Mouse (Mus musculus) frontal cortex, adult 2 months (tissue): Measurements from ENCODE around the gene Ets2. TPM values are rescaled to one million over a fixed set of nuclear protein-coding genes. Genes with fewer than 3 reads are reported as not detected.

Experiments
- DNase-seq, 2 experiments: peaks; one replicate each; pipeline ENCODE4 v3.0.0; 2022; ENCODE audit warnings: low spot score in 1 of 2; ENCODE audit errors: extremely low spot score in 1 of 2
- polyA plus RNA-seq: library from polyadenylated mRNA; depleted of rRNA; stranded (reverse); fragments of >200 nt; gene quantifications from 2 replicates; pipeline ENCODE4 v1.2.3, GENCODE M21; 2012; rRNA removed

Gene Ets2
- 27.1 and 30.2 TPM in 2 replicates for polyA plus RNA-seq

- peak; percentile 79 to 94 for DNase-seq
Observed at GRCm38 (mm10) chr16:95701802-95702561, at the start of gene Ets2. Ets2 (plus strand) TSS chr16:95702075.

DNA sequence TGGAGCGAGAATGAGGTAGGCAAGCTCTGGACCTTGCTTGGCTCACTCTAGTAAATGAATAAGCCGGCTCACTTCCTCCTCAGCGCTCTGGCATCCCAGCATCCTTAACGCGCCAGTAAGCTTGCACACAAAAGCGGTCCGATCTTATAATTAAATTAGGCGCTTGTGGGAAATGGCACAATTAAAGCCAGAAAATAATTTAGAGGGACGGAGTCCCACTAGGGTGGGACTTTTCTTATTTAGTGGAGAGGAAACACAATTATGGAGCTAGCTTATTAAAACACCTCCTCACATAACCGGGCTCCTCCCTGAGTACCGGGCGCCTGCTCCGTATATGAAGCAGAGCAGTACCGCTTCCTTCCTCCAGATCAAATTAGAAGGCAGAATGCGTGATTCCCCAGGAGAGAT is 47.7 kb upstream of the Ets2 start:
- DNase-seq: peak in 1 of 2 experiments; percentile 36

GRCm38 (mm10) chr16:95656535-95656934 is 45.3 kb upstream of the Ets2 start:
- no peak for DNase-seq

- DNase-seq: no peak
Observed at GRCm38 (mm10) chr16:95657187-95657586, 44.7 kb upstream of the Ets2 start.

GRCm38 (mm10) chr16:95657756-95658155 is 44.1 kb upstream of the Ets2 start:
- no peak for DNase-seq

DNA sequence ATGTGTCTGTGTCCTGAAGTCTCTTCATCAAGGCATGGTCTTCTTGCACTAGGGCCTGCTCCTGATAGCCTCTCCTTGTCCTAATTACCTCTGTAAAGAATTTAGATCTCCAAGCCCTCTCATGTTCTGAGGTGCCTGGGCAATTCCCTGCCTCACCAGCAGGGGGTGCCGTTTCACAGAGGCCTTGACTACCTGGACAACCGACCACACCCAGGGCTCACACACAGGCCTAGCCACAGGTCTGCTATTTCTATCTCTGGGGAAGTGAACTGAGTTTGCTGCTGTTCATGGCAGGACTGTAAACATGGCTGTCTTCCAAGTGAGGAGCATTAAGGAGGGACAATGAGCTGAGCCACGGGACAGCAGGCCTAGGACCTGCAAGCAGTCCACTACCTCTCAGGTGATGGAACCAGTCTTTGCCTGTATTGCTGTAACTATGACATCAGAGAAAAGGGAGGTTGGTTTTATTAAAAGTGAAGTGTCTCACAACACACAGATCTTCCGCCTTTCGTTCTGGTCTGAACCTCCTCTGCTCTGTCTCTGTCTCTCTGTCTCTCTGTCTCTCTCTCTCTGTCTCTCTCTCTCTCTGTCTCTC is 42.9 kb upstream of the Ets2 start:
- DNase-seq: peak in 1 of 2 experiments; percentile 49

DNA sequence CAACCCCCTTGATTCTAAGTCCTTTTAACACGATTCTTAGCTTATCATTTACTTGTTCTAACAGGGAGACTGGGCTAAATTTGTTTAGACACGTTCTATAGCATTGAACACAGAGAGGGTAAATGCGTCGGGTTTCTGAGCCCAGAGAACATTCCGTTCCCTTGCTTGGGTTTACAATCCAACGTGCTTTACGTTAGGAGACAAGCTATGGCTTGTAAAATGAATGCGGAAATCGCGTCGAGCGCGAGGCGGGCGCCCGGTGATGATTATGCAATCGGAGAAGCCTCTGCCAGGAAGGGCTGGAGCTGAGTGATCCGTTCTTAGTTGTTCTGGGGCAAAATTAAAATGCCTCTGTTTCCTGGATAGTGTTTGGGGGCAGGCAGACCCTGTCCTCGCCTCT is 42.4 kb upstream of the Ets2 start:
- peak in 1 of 2 experiments; percentile 18 for DNase-seq

DNA sequence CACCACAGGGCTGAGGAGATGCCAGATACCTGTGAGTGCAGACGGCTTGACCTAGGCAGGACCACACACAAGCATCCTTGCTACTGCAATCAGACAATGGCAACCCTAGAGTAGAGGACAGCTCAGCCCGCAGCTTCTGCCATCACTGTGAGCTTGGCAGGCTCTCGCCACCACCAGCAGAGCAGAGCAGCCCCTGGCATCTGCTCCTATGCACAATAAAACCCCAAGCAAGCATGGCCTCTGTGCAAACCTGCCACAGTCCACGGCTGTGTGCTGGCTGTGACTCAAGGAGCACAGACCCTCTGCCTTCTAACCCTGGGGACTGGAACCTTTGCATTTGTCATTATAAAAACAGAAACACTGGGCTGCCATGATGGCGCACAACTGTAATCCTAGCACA is 41.0 kb upstream of the Ets2 start:
- no peak for DNase-seq

GRCm38 (mm10) chr16:95665472-95666131 is 36.3 kb upstream of the Ets2 start:
- DNase-seq: peak; percentile 33 to 53

DNA sequence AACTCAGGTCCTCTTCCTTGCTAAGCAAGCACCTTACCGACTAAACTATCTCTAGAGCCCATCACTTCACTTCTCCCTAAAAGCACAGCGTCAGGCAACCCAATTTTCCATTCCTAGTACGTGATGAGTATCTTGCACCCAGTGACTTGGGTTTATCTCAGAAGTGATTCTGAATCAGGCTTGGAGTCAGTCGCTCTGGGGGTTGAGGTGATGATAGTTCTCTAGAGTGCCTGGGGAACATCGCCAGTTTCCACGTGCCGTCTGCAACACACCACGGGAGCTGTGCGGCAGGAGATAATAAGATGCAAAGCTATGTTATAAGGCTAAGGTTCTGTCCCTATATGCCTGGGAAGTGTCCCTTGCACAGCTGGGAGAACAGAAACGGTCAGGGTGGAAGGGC is 35.6 kb upstream of the Ets2 start:
- DNase-seq: peak in 1 of 2 experiments; percentile 52

DNA sequence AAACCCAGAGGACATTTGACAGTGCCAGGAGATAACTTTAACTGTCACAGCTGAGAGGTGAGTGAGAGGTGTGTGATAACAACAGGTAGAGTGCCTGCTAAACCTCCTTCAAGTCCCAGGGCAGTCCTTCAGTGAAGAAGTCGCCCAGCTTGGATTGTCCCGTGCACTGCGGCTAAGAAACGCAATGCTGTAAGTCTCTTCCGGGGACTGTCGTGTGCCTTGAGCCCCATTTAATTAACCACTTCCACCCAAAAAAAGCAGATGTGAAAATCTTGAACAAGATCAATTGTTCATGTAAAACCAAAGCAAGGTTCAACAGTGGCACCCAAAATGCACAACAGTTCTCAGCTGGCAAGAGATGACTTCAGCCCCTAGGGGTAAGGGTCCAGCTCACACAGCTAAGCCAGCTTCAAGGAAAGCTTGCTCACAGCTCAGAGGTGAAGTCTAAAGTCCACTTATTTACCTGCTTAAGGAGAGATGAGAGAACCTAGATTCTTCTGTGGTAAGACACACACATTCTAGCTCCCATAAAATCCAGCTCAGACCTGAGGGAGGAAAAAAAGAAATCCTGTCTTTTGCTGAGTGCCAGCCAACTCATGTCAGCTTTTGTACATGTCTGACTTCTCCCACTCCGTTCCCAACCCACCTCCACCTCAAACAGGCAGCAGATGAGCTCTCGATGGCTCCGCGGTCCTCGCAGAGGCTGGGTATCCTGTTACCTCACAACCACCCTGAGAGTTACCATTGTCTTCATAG is 34.3 kb upstream of the Ets2 start:
- peak in 1 of 2 experiments; percentile 47 for DNase-seq

DNA sequence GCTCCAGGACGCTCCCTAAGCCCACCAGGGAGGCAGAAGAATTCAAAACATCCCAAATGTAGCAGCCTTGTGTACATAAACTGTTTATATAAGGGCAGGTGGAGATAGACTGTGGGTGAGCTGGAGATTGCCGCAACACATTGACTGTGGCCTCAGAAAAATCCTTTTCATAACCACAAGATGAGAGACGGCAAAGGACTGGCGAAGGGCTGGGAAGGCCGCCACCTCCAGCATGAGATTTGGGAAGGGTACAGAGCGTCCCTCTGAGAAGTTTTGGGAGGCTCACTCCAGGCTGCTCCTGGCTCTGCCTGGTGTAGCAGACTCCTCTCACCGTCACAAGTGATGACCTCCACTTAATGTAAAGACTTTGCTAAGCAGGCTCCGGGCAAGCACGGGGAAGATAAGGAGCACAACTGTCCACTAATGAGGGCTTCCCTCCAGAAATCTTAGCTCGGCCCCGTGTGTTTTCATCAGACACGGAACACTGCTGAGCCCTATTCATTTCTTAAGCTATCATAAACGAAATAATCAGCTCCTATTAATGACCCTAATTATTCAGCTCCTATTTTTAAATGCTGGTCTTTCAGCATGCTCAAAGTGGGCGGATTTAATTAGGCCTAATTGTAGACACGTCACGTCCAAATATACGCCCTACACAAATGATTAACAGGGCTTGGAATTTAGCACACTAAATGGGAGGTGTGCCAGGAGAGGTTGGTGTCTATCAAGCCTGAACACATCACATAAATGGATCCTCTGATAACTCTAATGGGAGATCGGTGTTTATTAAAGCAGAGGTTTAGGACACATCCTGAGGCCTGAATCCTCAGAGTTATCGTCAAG is 33.5 kb upstream of the Ets2 start:
- peak in 1 of 2 experiments; percentile 29 for DNase-seq

DNA sequence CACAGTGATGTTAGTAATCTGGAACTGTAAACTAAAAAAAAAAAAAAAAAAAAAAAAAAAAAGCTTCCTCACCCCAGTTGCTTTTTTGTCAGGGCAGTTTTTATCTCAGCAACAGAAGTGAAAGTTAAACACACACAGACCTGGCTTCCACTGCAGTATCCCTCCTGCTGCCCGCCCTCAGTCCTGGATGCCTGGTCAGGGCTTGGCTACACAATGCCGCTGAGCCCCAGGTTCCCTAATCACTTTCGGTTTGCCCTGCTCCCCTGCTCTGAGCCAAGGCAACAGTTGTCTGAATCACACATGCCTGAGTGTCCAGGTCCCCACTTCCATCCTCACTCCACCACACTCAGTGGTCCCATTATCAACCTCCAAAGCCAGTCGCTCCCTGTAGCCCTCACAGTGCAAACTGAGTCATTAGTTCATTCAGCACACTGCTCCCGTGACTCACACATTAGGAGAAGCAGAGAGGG is 27.4 kb upstream of the Ets2 start:
- no peak for DNase-seq

- no peak for DNase-seq
Observed at GRCm38 (mm10) chr16:95675212-95675611, 26.7 kb upstream of the Ets2 start.

DNA sequence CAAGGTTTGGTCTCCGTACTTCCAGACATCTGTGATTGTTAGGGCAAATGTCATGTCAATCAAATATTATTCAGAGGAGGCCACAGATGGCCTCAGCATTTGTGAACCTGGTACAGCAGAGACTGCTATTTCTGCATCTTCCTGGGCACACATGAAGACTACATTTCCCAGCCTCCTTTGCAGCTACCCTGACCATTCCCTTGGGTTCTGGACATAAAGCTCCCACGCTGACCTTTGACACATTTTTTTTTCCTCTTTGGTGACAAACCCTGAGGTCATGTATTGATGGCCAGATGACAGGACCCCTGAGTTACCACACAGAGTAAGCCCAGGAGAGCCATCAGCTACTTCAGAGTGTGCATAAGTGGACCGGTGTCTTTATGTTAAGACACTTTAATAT is 25.2 kb upstream of the Ets2 start:
- no peak for DNase-seq

DNA sequence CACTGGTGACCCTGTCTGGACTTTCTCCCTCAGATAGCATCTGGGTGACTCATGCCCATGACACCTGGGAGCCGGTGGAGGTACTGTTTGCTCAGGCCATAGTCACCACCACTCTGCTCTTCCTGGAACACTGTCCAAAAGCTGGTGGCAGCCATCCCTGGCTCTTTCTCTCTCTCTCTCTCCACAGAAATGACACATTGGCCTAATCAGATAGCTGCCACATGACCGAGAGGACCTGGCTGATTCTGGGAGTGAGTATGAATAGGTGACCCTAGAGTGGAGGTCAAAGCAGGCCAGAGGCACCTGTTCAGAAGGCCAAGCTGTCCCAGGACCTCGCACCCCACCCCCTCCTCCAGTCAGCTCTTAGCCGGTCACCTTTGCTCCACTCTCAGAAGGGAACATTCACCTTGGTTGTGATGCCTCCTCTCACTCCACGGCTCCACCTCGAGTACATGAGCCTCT is 19.4 kb upstream of the Ets2 start:
- no peak for DNase-seq

DNA sequence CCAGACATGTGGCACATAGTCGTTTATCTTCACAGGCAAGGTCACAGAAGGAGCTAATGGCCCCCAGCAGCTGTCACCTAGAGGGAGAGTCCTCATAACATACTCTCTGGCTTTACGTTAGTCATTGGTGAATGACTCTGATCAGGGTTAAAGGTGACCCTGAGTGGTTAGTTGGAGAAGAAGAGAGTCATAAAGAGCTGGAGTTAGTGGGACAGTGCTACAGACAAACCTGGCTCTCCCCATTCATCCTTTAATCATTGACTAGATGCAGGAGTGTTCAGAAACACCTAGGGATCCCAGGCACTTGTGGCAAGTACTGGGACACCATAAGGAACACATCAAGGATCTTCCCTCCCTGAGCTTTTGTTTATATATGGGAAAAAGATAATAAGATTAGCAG is 16.1 kb upstream of the Ets2 start:
- no peak for DNase-seq

- no peak for DNase-seq
Observed at GRCm38 (mm10) chr16:95686246-95686645, 15.6 kb upstream of the Ets2 start.

- no peak for DNase-seq
Observed at GRCm38 (mm10) chr16:95686901-95687300, 15.0 kb upstream of the Ets2 start.

DNA sequence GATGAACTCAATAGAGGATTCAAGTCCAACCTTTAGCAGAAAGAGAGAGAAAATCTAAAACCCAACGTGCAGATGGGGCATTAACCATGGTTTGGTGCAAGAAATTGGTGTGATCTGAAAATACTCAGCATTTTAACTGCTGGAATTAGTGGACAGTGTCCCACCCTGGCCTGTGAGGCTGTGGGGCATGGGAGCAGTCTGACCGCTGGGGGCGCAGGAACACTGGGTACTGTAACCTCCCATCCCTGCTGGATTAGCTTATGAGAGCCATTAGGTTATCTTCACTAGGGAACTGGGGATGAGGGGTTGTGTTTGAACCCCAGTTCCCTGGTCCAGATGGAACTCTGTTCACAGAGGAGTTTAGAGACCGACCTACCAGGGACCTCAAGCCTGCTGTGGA is 13.9 kb upstream of the Ets2 start:
- DNase-seq: no peak
